Mouse (Mus musculus): Measurements from ENCODE around the gene Zbtb9. TPM values are rescaled to one million over a fixed set of nuclear protein-coding genes. Genes with fewer than 3 reads are reported as not detected.
A peak's percentile ranks its signal among the peaks of the same experiment; 100 is the strongest.

Gene Zbtb9
- total and polyA plus RNA-seq, 3 experiments: 10.7 to 13.4 TPM; not detected in 1

- TF ChIP-seq MXI1 (IDR thresholded peaks at IDR 0.05; ENCODE audit: low read depth, low read length): 0 out of 2 replicates have a peak, but pooled peaks have one; percentile 5
- TF ChIP-seq ELF1 (IDR thresholded peaks at IDR 0.05; ENCODE audit: low read depth, low read length): peak; percentile 48
- no peak for TF ChIP-seq POLR2AphosphoS2 (IDR thresholded peaks at IDR 0.05; ENCODE audit: low read length)
These were observed 54.7 kb downstream of the Zbtb9 start (continued) for GRCm38 (mm10) chr17:27027460-27028283.

GRCm38 (mm10) chr17:27028284-27028795 is 55.4 kb downstream of the Zbtb9 start:
- Histone ChIP-seq H3K4me1 (ENCODE audit: control insufficient read depth in 1 of 2, insufficient read depth in 2 of 2, low read length in 2 of 2) (peaks cover 7 to 21% of the 10 kb centered on the region in 2 experiments), H3K4me3 (ENCODE audit: control insufficient read depth in 1 of 2, insufficient read depth in 1 of 2, low read depth in 2 of 2, low read length in 2 of 2) (peak overlapping the region; percentile 81 to 92), H3K36me3 (ENCODE audit: control insufficient read depth in 1 of 2, insufficient read depth in 2 of 2, low read length in 2 of 2) (peaks cover 2 to 17% of the 10 kb centered on the region in 2 experiments; a peak in 3 of 4 replicates), H3K79me2 (ENCODE audit: control insufficient read depth, insufficient read depth, low read length, poor library complexity) (peaks cover 20% of the 10 kb centered on the region), H3K27me3 (ENCODE audit: control insufficient read depth in 1 of 2, insufficient read depth in 2 of 2, low read length in 2 of 2) (no peaks in the 10 kb centered on the region), H3K9me3 (replicated peaks; ENCODE audit: insufficient read depth, low read length) (no peaks in the 10 kb centered on the region), H3K9ac (ENCODE audit: control insufficient read depth, low read depth, low read length, poor library complexity, severe bottlenecking) (peak overlapping the region; percentile 90), H3K27ac (ENCODE audit: control insufficient read depth, low read depth, low read length) (peak overlapping the region; percentile 74)
- 0 out of 4 replicates have a peak, but pooled peaks of 1 of the 2 experiments have one; percentile 4 for TF ChIP-seq EP300 (IDR thresholded peaks at IDR 0.05; ENCODE audit: low read depth in 1 of 2, low read length in 2 of 2)
- TF ChIP-seq MEF2A (IDR thresholded peaks at IDR 0.05; ENCODE audit: extremely low read depth, insufficient replicate concordance, low read depth, low read length, poor library complexity, severe bottlenecking): peak; percentile 58; the same call in 1 of the 2 replicates
- peak; percentile 37 for TF ChIP-seq SMC3 (IDR thresholded peaks at IDR 0.05; ENCODE audit: low read depth, low read length)
- no peak for TF ChIP-seq POLR2AphosphoS5 (IDR thresholded peaks at IDR 0.05; ENCODE audit: borderline replicate concordance, low read depth, low read length)
- TF ChIP-seq MAX (IDR thresholded peaks at IDR 0.05; ENCODE audit: low read length): peak; percentile 55
- TF ChIP-seq BHLHE40 (IDR thresholded peaks at IDR 0.05; ENCODE audit: borderline replicate concordance, low read depth, low read length): no peak
- TF ChIP-seq ZMIZ1 (IDR thresholded peaks at IDR 0.05; ENCODE audit: low read depth, low read length): peak; percentile 82
- TF ChIP-seq USF1 (IDR thresholded peaks at IDR 0.05; ENCODE audit: low read depth, low read length): 0 out of 2 replicates have a peak, but pooled peaks have one; percentile 21
- TF ChIP-seq SIN3A (IDR thresholded peaks at IDR 0.05; ENCODE audit: low read length): peak; percentile 78
- no peak; the same call in 1 of the 2 replicates for TF ChIP-seq KAT2A (conservative IDR thresholded peaks at IDR 0.05; ENCODE audit: low read depth, low read length)
- TF ChIP-seq HCFC1 (IDR thresholded peaks at IDR 0.05; ENCODE audit: low read depth, low read length): peak; percentile 79
- no peak for TF ChIP-seq TAL1 (IDR thresholded peaks at IDR 0.05; ENCODE audit: low read length)
- peak; percentile 70; the same call in 1 of the 2 replicates for TF ChIP-seq TCF12 (IDR thresholded peaks at IDR 0.05; ENCODE audit: low read depth, low read length)
- TF ChIP-seq ZKSCAN1 (IDR thresholded peaks at IDR 0.05; ENCODE audit: low read depth, low read length): no peak
- TF ChIP-seq CTCF (IDR thresholded peaks at IDR 0.05 in 2 of 3, conservative IDR thresholded peaks at IDR 0.05 in 1 of 3; ENCODE audit: control insufficient read depth in 1 of 3, insufficient read depth in 1 of 3, low read depth in 2 of 3, low read length in 3 of 3, poor library complexity in 1 of 3, severe bottlenecking in 1 of 3): peak; percentile 56 to 82 (median 81)
- TF ChIP-seq POLR2AphosphoS2 (IDR thresholded peaks at IDR 0.05; ENCODE audit: low read length): peak; percentile 63; the same call in 1 of the 2 replicates
- peak; percentile 84 for TF ChIP-seq TBP (IDR thresholded peaks at IDR 0.05; ENCODE audit: low read depth, low read length)
- peak; percentile 61 to 86; a peak in 3 of 4 replicates for TF ChIP-seq POLR2A (IDR thresholded peaks at IDR 0.05; ENCODE audit: control insufficient read depth in 1 of 2, insufficient read depth in 1 of 2, low read depth in 1 of 2, low read length in 2 of 2, poor library complexity in 1 of 2)
- peak; percentile 77 for TF ChIP-seq NELFE (IDR thresholded peaks at IDR 0.05; ENCODE audit: low read depth, low read length)
- TF ChIP-seq USF2 (IDR thresholded peaks at IDR 0.05; ENCODE audit: borderline replicate concordance in 1 of 2, insufficient read depth in 1 of 2, low read depth in 1 of 2, low read length in 2 of 2): no peak
- no peak for TF ChIP-seq CHD2 (IDR thresholded peaks at IDR 0.05; ENCODE audit: low read length)
- no peak for TF ChIP-seq MXI1 (IDR thresholded peaks at IDR 0.05; ENCODE audit: low read depth, low read length)
- 0 out of 2 replicates have a peak, but pooled peaks have one; percentile 39 for TF ChIP-seq CHD1 (IDR thresholded peaks at IDR 0.05; ENCODE audit: low read depth, low read length)
- TF ChIP-seq ETS1 (IDR thresholded peaks at IDR 0.05; ENCODE audit: low read depth, low read length): peak; percentile 52; the same call in 1 of the 2 replicates
- peak; percentile 91 for DNase-seq (ENCODE audit: low read depth, low spot score)
